Mouse (Mus musculus) small intestine, adult 2 months (tissue): Measurements from ENCODE around the gene Nap1l5. TPM values are rescaled to one million over a fixed set of nuclear protein-coding genes. Genes with fewer than 3 reads are reported as not detected.

Source experiments
- H3K27ac ChIP-seq: fragments of 200-500 bp; 2 replicates; pipeline ENCODE4 v1.5.1; 2012; ENCODE audit warnings: low read depth, low read length, control low read depth, inconsistent platforms; ENCODE audit not compliant: insufficient read depth
- H3K27me3 ChIP-seq: fragments of 200-500 bp; 2 replicates; pipeline ENCODE4 v1.6.1; 2012; ENCODE audit warnings: mild to moderate bottlenecking, moderate library complexity, low read length, inconsistent platforms; ENCODE audit not compliant: control insufficient read depth, insufficient read depth
- H3K36me3 ChIP-seq: fragments of 200-500 bp; 2 replicates; pipeline ENCODE4 v1.6.1; 2012; ENCODE audit warnings: mild to moderate bottlenecking, low read length, control low read depth, inconsistent platforms; ENCODE audit not compliant: control insufficient read depth, insufficient read depth
- H3K4me1 ChIP-seq: fragments of 200-500 bp; 2 replicates; pipeline ENCODE4 v1.6.1; 2012; ENCODE audit warnings: low read length, inconsistent platforms, mixed read lengths; ENCODE audit not compliant: control insufficient read depth, insufficient read depth, insufficient read length
- H3K4me3 ChIP-seq: fragments of 200-500 bp; 2 replicates; pipeline ENCODE4 v1.5.1; 2012; ENCODE audit warnings: low read depth, mild to moderate bottlenecking, control low read depth, inconsistent platforms, low read length, moderate library complexity
- CTCF ChIP-seq: fragments of 200-500 bp; IDR thresholded peaks from 2 replicates; pipeline ENCODE4 v1.5.1; 2012; ENCODE audit warnings: low read depth, mild to moderate bottlenecking, control low read depth, inconsistent platforms, low read length, moderate library complexity, mixed read lengths; ENCODE audit not compliant: insufficient replicate concordance, insufficient read length; ENCODE audit errors: extremely low read depth
- POLR2A ChIP-seq: fragments of 200-500 bp; IDR thresholded peaks from 2 replicates; pipeline ENCODE4 v1.6.1; 2012; ENCODE audit warnings: low read depth, mild to moderate bottlenecking, control low read depth, inconsistent platforms, low read length, moderate library complexity
- WGBS: fragments of 180-500 bp; shearing (Covaris S2); methylation state at CpG from one replicate; pipeline ENCODE4 v1.1.7; 2018; 5-methylcytosine and 5-hydroxymethylcytosine counted together
- polyA plus RNA-seq: library from polyadenylated mRNA; depleted of rRNA; stranded (reverse); fragments of >200 nt; gene quantifications from 2 replicates; pipeline ENCODE4 v1.2.3, GENCODE M21; 2012

Nap1l5 gene
- polyA plus RNA-seq, 1 experiment = 2.0 TPM

DNA sequence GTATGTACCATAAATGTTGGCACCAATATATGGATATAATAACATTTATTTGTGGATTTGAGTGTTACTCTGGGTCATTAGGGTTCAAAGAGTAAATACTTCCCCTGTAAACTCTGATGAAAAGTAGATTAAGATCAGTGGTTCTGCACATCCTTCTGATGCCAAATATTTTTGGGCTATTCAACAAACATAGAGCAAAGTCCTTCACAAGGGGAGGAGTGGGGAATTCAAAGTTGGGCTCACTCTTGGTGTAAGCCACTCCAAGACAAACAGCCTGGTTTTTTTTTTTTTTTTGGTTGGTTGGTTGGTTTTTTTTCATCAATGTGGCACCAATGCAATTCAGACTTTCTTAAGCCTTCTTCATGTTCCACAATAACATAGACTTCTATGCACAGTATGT is 30.9 kb upstream of the Nap1l5 start:
- Histone ChIP-seq H3K27ac (no peak overlapping the region), H3K36me3 (peaks cover 20% of the 10 kb centered on the region), H3K4me1 (no peaks in the 10 kb centered on the region), H3K4me3 (no peak overlapping the region), H3K27me3 (no peaks in the 10 kb centered on the region)
- TF ChIP-seq POLR2A (no peak), CTCF (no peak)

DNA sequence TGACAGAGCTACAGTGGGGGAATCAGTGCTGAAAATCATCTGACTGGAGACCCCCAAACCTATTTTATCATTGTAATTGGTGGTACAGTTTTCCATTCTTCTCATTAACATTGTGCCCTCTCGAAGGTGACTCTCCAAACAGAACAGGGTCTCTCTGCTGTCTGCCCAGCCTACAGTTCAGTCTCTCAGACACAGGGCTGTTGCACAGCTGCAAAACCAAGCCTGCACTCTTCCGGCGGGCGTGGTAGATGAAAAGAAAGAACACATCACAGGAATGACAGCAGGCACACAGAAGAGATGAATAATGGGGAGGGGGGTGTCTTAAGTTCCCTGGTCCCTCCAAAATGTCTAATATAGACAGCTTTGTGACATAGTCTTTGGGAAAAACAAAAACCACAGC is 27.3 kb upstream of the Nap1l5 start:
- H3K36me3 ChIP-seq = peaks cover 12% of the 10 kb centered on the region
- no peak for TF ChIP-seq POLR2A
- TF ChIP-seq CTCF = no peak
- no peaks in the 10 kb centered on the region for H3K4me1 ChIP-seq
- WGBS = 86% methylated on average over 4 of the region's 4 CpGs
- no peaks in the 10 kb centered on the region for H3K27me3 ChIP-seq
- H3K27ac ChIP-seq = no peak overlapping the region
- no peak overlapping the region for H3K4me3 ChIP-seq

DNA sequence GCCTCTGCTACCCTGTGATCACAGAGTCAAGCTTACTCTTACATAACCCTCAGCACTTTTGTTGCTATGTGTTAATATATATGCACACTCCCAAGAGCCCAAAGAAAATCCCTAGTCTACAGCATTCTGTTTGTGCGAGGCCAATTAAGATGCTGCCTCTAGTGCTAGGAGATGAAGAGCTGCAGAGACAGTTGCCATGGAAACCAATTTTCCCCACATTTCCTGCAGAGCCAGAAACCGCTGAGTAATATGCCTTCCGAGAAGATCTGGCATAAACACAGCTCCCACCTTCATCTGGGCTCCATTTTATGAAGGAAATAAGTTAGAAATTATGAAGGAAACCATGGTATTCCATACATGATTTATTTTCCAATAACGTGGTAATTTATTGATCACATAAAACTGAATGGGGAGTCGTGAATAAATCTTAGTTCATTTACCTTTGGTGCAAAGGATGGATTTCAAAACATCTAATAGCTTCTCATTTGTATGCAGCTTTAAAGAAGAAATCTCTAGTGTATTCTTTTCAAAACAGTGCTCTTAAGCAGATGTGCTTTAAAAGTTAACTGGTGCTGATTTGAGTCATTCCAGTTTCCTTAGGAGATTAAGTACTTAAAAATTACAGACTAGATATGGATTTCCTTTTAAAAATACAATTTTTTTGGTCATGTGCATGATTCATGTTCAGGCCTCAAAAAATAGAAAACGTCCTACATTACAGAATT is 26.5 kb upstream of the Nap1l5 start:
- peaks cover 8% of the 10 kb centered on the region for H3K36me3 ChIP-seq
- no peak overlapping the region for H3K27ac ChIP-seq
- no peak for TF ChIP-seq CTCF
- no peak for TF ChIP-seq POLR2A
- no peaks in the 10 kb centered on the region for H3K27me3 ChIP-seq
- 78% methylated on average over 6 of the region's 6 CpGs for whole genome bisulfite sequencing
- H3K4me1 ChIP-seq = no peaks in the 10 kb centered on the region
- no peak overlapping the region for H3K4me3 ChIP-seq

DNA sequence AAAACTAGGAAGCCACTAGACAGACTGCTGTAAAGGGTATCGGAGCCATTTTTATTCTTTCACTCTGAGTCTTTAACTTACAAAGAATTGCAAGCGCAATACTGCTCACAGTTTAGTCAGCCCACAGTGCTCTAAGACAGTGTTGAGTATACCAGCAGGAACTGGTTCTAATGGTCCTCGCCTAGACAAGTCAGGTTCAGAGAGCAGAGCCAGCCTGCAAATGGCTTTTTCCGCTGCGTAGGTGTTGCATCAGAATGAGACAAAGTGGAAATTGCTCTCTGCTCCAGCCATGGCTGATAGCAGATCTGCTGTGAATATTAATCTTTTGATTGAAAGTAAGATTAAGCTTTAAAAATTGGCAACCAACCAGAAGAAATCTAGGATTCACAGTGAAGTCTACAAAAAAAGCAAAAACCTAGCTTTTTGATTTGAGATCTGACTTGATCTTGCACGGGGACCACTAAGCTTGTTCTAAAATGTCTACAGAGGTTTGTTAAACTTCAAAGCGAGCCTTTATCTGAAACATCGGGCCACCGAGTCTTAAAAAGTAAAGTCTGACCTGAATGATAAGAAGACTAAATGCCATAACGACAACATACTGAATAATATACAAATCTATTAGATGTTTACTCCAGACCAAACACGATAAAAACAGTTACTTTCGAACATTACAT is 25.8 kb upstream of the Nap1l5 start:
- TF ChIP-seq CTCF (no peak), POLR2A (no peak)
- Histone ChIP-seq H3K27ac (no peak overlapping the region), H3K4me3 (no peak overlapping the region), H3K36me3 (peaks cover 8% of the 10 kb centered on the region), H3K4me1 (no peaks in the 10 kb centered on the region), H3K27me3 (no peaks in the 10 kb centered on the region)
- 88% methylated on average over 12 of the region's 12 CpGs for WGBS

DNA sequence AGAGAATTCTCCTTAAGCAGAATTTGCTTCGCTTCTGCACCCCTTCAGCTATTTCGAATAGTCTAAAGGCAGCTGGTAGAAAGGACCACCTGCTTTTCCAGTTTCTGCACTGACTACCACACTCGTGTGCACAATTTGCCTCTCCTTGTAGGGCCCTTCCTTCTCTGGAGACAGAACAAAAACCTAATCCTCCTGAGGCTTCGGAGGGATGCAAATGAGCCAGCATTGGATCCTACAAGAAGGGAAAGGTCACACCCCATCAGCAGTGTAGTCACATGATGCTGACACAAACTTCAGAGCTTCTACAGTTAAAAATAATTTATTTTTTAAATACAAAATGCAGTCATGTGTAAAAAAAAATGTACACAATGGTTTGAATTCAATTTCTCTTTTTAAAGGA is 24.3 kb upstream of the Nap1l5 start:
- TF ChIP-seq POLR2A (no peak), CTCF (no peak)
- Histone ChIP-seq H3K27me3 (no peaks in the 10 kb centered on the region), H3K4me1 (no peaks in the 10 kb centered on the region), H3K4me3 (no peak overlapping the region), H3K36me3 (peaks cover 8% of the 10 kb centered on the region), H3K27ac (no peak overlapping the region)
- 85% methylated on average over 4 of the region's 4 CpGs for WGBS

DNA sequence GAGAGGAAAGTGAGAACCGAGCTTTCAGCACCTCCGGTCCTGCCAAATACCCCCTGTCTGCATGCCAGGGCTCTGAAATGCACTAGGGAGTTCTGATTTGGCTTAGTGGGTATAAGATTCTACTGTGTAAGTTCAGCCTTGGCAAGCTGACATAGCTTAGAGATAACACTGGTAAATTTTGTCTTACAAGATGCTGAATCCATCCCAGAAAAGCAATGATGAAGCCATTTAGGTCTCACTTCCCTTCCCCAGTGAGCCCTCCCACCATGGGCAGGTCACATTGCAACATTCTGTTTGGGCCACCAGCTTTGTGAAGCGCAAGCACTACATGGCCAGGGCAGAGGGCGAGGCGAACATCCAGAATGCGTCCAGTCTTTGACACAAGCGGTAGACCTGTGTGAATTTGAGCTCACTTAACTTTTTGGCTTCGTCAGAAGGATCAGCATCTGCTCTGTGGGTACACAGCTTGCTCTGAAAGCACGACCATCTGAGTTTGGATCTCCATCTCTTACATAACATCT is 23.1 kb upstream of the Nap1l5 start:
- Histone ChIP-seq H3K36me3 (peaks cover 5% of the 10 kb centered on the region), H3K4me1 (no peaks in the 10 kb centered on the region), H3K27me3 (no peaks in the 10 kb centered on the region), H3K4me3 (no peak overlapping the region), H3K27ac (no peak overlapping the region)
- WGBS = 83% methylated on average over 9 of the region's 9 CpGs
- TF ChIP-seq CTCF (no peak), POLR2A (no peak)

DNA sequence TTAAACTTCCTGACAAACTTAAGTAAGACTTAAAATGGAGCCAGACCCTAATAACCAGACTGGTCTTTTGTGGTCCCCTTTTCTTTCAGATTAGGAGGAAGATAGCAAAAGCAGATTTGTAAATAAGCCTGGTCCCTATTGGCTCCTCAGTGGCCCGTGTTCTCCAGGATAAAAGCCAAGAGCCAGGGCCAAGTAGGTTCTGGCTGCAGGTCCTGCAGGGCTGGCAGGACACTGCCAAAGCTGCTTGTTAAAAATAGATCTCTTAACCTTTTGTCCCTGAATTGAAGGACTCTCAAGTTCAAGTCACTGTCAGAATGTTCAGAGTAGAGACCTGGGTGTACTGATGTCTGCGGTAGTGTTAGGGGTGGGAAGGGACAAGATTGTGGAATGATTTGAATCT is 21.0 kb upstream of the Nap1l5 start:
- Histone ChIP-seq H3K4me1 (no peaks in the 10 kb centered on the region), H3K4me3 (no peak overlapping the region), H3K27me3 (no peaks in the 10 kb centered on the region), H3K27ac (no peak overlapping the region), H3K36me3 (no peaks in the 10 kb centered on the region)
- WGBS = 72% methylated on average over 2 of the region's 2 CpGs
- TF ChIP-seq CTCF (no peak), POLR2A (no peak)
